Mouse (Mus musculus) cerebellum, adult 8-10 months (tissue): ENCODE results near the gene Stpg1.

Experiments
- DNase-seq: peaks from one replicate; pipeline ENCODE4 v3.0.0; 2022

Gene Stpg1

GRCm38 (mm10) chr4:135565400-135565799 lies 70.8 kb downstream of the Stpg1 start:
- DNase-seq, result no peak

- DNase-seq, result no peak
Measured at GRCm38 (mm10) chr4:135567042-135567441, 72.5 kb downstream of the Stpg1 start.

GRCm38 (mm10) chr4:135567484-135567883 lies 72.9 kb downstream of the Stpg1 start:
- DNase-seq, result no peak

- DNase-seq, result no peak
Measured at GRCm38 (mm10) chr4:135569201-135569600, 74.6 kb downstream of the Stpg1 start.

- DNase-seq, result no peak
Measured at GRCm38 (mm10) chr4:135570152-135571036, 75.8 kb downstream of the Stpg1 start.

- DNase-seq, result no peak
Measured at GRCm38 (mm10) chr4:135571037-135571550, 76.5 kb downstream of the Stpg1 start.

- DNase-seq, result no peak
Measured at GRCm38 (mm10) chr4:135572276-135572675, 77.7 kb downstream of the Stpg1 start.

- no peak for DNase-seq
Measured at GRCm38 (mm10) chr4:135573251-135573808, 78.7 kb downstream of the Stpg1 start, which contains the start of gene Grhl3. Gene Grhl3 (minus strand): TSS chr4:135573630.

GRCm38 (mm10) chr4:135575365-135576140 lies 81.0 kb downstream of the Stpg1 start:
- no peak for DNase-seq

GRCm38 (mm10) chr4:135578490-135578889 lies 83.9 kb downstream of the Stpg1 start:
- no peak for DNase-seq

GRCm38 (mm10) chr4:135579695-135580094 lies 85.1 kb downstream of the Stpg1 start:
- no peak for DNase-seq

GRCm38 (mm10) chr4:135581222-135581910 lies 86.8 kb downstream of the Stpg1 start:
- no peak for DNase-seq

- DNase-seq, result no peak
Measured at GRCm38 (mm10) chr4:135584838-135585237, 90.2 kb downstream of the Stpg1 start.
